Mouse (Mus musculus): ENCODE results near the gene Serinc1. TPM values are rescaled to one million over a fixed set of nuclear protein-coding genes. Genes with fewer than 3 reads are reported as not detected.

Serinc1 gene
- polyA plus RNA-seq, 1 experiment from 2014 or later = 133 TPM

- peak overlapping the region; percentile 97 for H3K27ac ChIP-seq (replicated peaks)
- no peaks in the 10 kb centered on the region for H3K9me3 ChIP-seq (replicated peaks)
- peak overlapping the region; percentile 92 for H3K4me3 ChIP-seq (replicated peaks)
- H3K4me1 ChIP-seq = 0 out of 2 replicates have a peak, but pooled peaks cover 10% of the 10 kb centered on the region
- H3K9ac ChIP-seq = peak overlapping the region; percentile 95
- peaks cover 8% of the 10 kb centered on the region for H3K36me3 ChIP-seq
- no peak; the same call in 1 of the 2 replicates for ATAC-seq (ENCODE audit: insufficient number of reproducible peaks, low FRiP score, low TSS enrichment, low read depth)
- WGBS = 2% methylated on average over 28 of the region's 28 CpGs
- no peaks in the 10 kb centered on the region for H3K27me3 ChIP-seq
- H3K4me2 ChIP-seq (replicated peaks) = peak overlapping the region; percentile 57
These were observed 613 bp downstream of the Serinc1 start for GRCm38 (mm10) chr10:57531616-57532217.

- no peak for ATAC-seq (ENCODE audit: insufficient number of reproducible peaks, low FRiP score, low TSS enrichment, low read depth)
- Histone ChIP-seq H3K27me3 (no peaks in the 10 kb centered on the region), H3K9me3 (replicated peaks) (no peaks in the 10 kb centered on the region), H3K4me2 (replicated peaks) (peak overlapping the region; percentile 57), H3K36me3 (peaks cover 8% of the 10 kb centered on the region), H3K4me3 (replicated peaks) (peak overlapping the region; percentile 92), H3K27ac (replicated peaks) (no peak overlapping the region), H3K4me1 (0 out of 2 replicates have a peak, but pooled peaks cover 10% of the 10 kb centered on the region), H3K9ac (no peak overlapping the region)
- 64% methylated on average over 2 of the region's 2 CpGs for WGBS
These were observed 1.3 kb downstream of the Serinc1 start for GRCm38 (mm10) chr10:57531076-57531475.

- 0 out of 2 replicates have a peak, but pooled peaks cover 7% of the 10 kb centered on the region for H3K9me3 ChIP-seq (replicated peaks)
- no peak for ATAC-seq (ENCODE audit: insufficient number of reproducible peaks, low FRiP score, low TSS enrichment, low read depth)
- WGBS = 87% methylated on average over 5 of the region's 5 CpGs
- no peak overlapping the region for H3K4me2 ChIP-seq (replicated peaks)
- H3K27me3 ChIP-seq = no peaks in the 10 kb centered on the region
- H3K36me3 ChIP-seq = peaks cover 38% of the 10 kb centered on the region
- no peak overlapping the region for H3K27ac ChIP-seq (replicated peaks)
- no peak overlapping the region for H3K4me3 ChIP-seq (replicated peaks)
- H3K4me1 ChIP-seq = 0 out of 2 replicates have a peak, but pooled peaks cover 10% of the 10 kb centered on the region
- H3K9ac ChIP-seq = no peak overlapping the region
These were observed 5.9 kb downstream of the Serinc1 start for GRCm38 (mm10) chr10:57526469-57526868.

DNA sequence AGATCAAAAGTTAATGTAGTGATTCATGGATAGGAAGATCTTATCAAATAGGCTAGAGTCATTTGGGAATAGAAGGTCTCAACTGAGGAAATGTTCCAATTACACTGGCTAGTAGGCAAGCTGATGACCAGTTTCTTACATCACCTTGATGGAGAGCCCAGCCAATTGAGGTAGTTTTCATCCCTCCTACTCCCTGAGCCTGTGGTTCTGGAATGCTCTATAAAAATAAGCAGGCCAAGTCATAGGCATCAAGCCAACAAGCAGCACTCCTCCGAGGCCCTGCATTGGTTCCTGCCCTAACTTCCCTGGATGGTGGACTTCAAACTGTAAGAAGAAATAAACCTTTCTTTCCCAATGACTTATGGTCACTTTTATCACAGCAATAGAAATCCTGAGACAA lies 17.1 kb downstream of the Serinc1 start:
- no peaks in the 10 kb centered on the region for H3K4me1 ChIP-seq
- no peak overlapping the region for H3K27ac ChIP-seq (replicated peaks)
- ATAC-seq (ENCODE audit: insufficient number of reproducible peaks, low FRiP score, low TSS enrichment, low read depth) = no peak
- no peaks in the 10 kb centered on the region for H3K9me3 ChIP-seq (replicated peaks)
- no peak overlapping the region for H3K4me3 ChIP-seq (replicated peaks)
- H3K9ac ChIP-seq = no peak overlapping the region
- H3K27me3 ChIP-seq = no peaks in the 10 kb centered on the region
- peaks cover 64% of the 10 kb centered on the region for H3K36me3 ChIP-seq
- 73% methylated on average over 1 of the region's 1 CpGs for WGBS
- H3K4me2 ChIP-seq (replicated peaks) = no peak overlapping the region

DNA sequence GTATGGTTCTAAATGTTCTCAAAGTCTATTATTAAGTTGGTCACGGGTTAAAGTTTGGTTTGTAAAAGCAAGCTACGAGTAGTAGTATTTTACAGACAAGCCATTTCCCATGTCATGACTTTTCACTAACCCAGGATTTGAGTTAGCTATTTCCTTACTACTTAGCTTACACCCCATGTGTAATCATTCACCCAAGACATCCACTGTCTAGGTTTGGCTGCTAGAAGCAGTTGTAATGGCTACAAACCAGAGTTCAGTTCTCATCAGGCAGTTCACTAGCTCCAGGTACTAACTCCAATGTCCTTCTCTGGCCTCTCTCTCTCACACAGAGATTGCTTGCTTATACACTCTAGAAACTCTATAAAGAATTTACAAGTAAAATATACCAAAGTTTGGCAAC lies 17.7 kb downstream of the Serinc1 start:
- peaks cover 60% of the 10 kb centered on the region for H3K36me3 ChIP-seq
- no peaks in the 10 kb centered on the region for H3K9me3 ChIP-seq (replicated peaks)
- no peak overlapping the region for H3K9ac ChIP-seq
- no peak for ATAC-seq (ENCODE audit: insufficient number of reproducible peaks, low FRiP score, low TSS enrichment, low read depth)
- no peaks in the 10 kb centered on the region for H3K4me1 ChIP-seq
- H3K27ac ChIP-seq (replicated peaks) = no peak overlapping the region
- 95% methylated on average over 2 of the region's 2 CpGs for WGBS
- no peaks in the 10 kb centered on the region for H3K27me3 ChIP-seq
- no peak overlapping the region for H3K4me2 ChIP-seq (replicated peaks)
- H3K4me3 ChIP-seq (replicated peaks) = no peak overlapping the region

GRCm38 (mm10) chr10:57499414-57500156 lies 32.7 kb downstream of the Serinc1 start:
- Histone ChIP-seq H3K27ac (replicated peaks) (no peak overlapping the region), H3K9me3 (replicated peaks) (no peaks in the 10 kb centered on the region), H3K4me3 (replicated peaks) (no peak overlapping the region), H3K4me2 (replicated peaks) (no peak overlapping the region), H3K4me1 (no peaks in the 10 kb centered on the region), H3K9ac (no peak overlapping the region), H3K27me3 (no peaks in the 10 kb centered on the region), H3K36me3 (peaks cover 4% of the 10 kb centered on the region; the same call in 1 of the 2 replicates)
- no peak for ATAC-seq (ENCODE audit: insufficient number of reproducible peaks, low FRiP score, low TSS enrichment, low read depth)
- 56% methylated on average over 9 of the region's 9 CpGs for WGBS

DNA sequence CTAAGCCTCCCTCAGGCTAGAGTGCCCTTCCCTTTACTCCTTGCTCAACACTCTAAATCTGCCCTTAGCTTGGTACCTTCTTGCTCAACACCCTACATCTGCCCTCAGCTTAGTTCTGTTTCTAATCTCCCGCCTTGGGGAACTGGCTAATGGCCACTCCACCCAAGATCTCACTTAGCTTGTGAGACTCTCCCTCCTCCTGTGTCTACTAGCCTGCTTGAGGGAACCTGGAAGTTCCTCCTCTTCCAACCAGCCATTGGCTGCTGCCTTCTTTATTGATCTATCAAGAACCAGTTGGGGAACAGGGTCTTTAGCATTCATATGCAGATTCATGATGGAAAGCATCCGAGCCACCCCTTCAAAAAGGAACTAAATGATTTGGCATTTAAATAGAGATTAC lies 40.3 kb downstream of the Serinc1 start:
- WGBS = 83% methylated on average over 2 of the region's 2 CpGs

GRCm38 (mm10) chr10:57488591-57488990 lies 43.7 kb downstream of the Serinc1 start:
- H3K4me2 ChIP-seq (replicated peaks) = no peak overlapping the region
- peaks cover 9% of the 10 kb centered on the region; the same call in 1 of the 2 replicates for H3K4me1 ChIP-seq
- no peak for ATAC-seq (ENCODE audit: insufficient number of reproducible peaks, low FRiP score, low TSS enrichment, low read depth)
- no peak overlapping the region for H3K9ac ChIP-seq
- H3K27ac ChIP-seq (replicated peaks) = no peak overlapping the region
- H3K9me3 ChIP-seq (replicated peaks) = no peaks in the 10 kb centered on the region
- no peaks in the 10 kb centered on the region for H3K27me3 ChIP-seq
- no peak overlapping the region for H3K4me3 ChIP-seq (replicated peaks)
- H3K36me3 ChIP-seq = peaks cover 3% of the 10 kb centered on the region; the same call in 1 of the 2 replicates

More for the DNA sequence above, 40.3 kb downstream of the Serinc1 start:
- Histone ChIP-seq H3K4me2 (replicated peaks) (no peak overlapping the region), H3K9ac (no peak overlapping the region), H3K9me3 (replicated peaks) (no peaks in the 10 kb centered on the region), H3K27ac (replicated peaks) (no peak overlapping the region), H3K4me1 (peaks cover 9% of the 10 kb centered on the region; the same call in 1 of the 2 replicates), H3K4me3 (replicated peaks) (no peak overlapping the region), H3K27me3 (no peaks in the 10 kb centered on the region), H3K36me3 (peaks cover 7% of the 10 kb centered on the region)
- ATAC-seq (ENCODE audit: insufficient number of reproducible peaks, low FRiP score, low TSS enrichment, low read depth) = no peak

DNA sequence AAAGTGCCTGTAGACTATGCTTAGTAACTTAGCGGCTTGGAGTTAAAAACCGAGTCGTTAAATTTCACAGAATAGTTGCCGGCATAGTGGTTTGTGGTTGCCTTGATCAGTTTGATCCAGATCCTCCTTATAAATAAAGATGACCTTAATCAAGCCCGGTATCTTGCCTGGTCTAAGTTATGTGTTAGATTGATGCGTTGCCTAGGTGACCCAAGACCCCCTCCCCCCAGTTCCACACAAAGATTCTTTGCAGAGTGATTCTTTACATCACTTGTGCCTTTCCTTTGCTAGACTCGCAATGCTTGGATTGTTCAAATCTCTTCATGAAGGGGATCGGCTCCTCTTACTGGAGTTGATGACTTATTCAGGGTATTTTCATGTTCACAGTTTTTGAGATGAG lies 45.1 kb downstream of the Serinc1 start:
- 1% methylated on average over 8 of the region's 8 CpGs for WGBS

DNA sequence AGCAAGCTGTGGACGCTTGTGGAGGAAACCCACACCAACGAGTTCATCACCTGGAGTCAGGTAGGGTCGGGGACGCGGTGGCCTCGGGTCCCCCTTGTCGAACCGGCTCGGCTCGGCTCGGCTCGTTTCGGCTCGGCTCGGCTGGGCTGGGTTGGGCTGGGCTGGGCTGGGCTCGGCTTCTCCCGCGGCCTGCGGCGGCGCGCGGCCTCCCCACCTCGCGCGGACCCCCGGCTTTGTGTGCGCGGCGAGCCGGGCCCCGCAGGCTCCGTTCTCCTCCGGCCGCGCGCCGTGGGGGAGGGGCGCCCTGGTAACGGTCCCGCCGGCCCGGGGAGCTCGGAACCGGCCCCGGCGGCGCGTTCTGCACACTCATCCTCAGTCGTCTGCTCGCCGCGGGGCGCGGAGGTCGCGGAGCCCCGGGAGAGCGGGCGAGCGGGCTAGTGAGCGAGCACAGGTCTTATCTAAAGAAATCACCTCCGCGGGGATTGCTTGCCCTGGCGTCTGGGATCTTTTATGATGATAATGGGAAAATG lies 45.7 kb downstream of the Serinc1 start:
- H3K27me3 ChIP-seq = no peaks in the 10 kb centered on the region
- peak overlapping the region; percentile 97 for H3K9ac ChIP-seq
- peak overlapping the region; percentile 97 for H3K27ac ChIP-seq (replicated peaks)
- H3K9me3 ChIP-seq (replicated peaks) = no peaks in the 10 kb centered on the region
- H3K4me2 ChIP-seq (replicated peaks) = peak overlapping the region; percentile 52
- peaks cover 9% of the 10 kb centered on the region; the same call in 1 of the 2 replicates for H3K4me1 ChIP-seq
- no peaks in the 10 kb centered on the region for H3K36me3 ChIP-seq
- peak; percentile 86 for ATAC-seq (ENCODE audit: insufficient number of reproducible peaks, low FRiP score, low TSS enrichment, low read depth)
- under 1% methylated on average over 64 of the region's 65 CpGs for whole genome bisulfite sequencing
- H3K4me3 ChIP-seq (replicated peaks) = peak overlapping the region; percentile 89

More for the DNA sequence above, 45.1 kb downstream of the Serinc1 start:
- ATAC-seq (ENCODE audit: insufficient number of reproducible peaks, low FRiP score, low TSS enrichment, low read depth) = no peak
- no peaks in the 10 kb centered on the region for H3K27me3 ChIP-seq
- H3K9me3 ChIP-seq (replicated peaks) = no peaks in the 10 kb centered on the region
- H3K27ac ChIP-seq (replicated peaks) = no peak overlapping the region
- H3K4me3 ChIP-seq (replicated peaks) = peak overlapping the region; percentile 89
- H3K4me2 ChIP-seq (replicated peaks) = peak overlapping the region; percentile 52
- H3K9ac ChIP-seq = peak overlapping the region; percentile 97; the same call in 1 of the 2 replicates
- peaks cover 9% of the 10 kb centered on the region; the same call in 1 of the 2 replicates for H3K4me1 ChIP-seq
- no peaks in the 10 kb centered on the region for H3K36me3 ChIP-seq

- WGBS = under 1% methylated on average over 52 of the region's 52 CpGs
These were observed 46.3 kb downstream of the Serinc1 start, which contains the start of gene Hsf2 for GRCm38 (mm10) chr10:57485908-57486541. Gene Hsf2 (plus strand): TSS chr10:57486385.

More at GRCm38 (mm10) chr10:57485908-57486541, 46.3 kb downstream of the Serinc1 start, which contains the start of gene Hsf2:
- Histone ChIP-seq H3K4me2 (replicated peaks) (peak within 1 kb of the TSS; percentile 52), H3K36me3 (no peaks in the 10 kb centered on the region), H3K27ac (replicated peaks) (peak within 1 kb of the TSS; percentile 97), H3K4me1 (peaks cover 9% of the 10 kb centered on the region; the same call in 1 of the 2 replicates), H3K9ac (peak within 1 kb of the TSS; percentile 97), H3K27me3 (no peaks in the 10 kb centered on the region), H3K4me3 (replicated peaks) (peak within 1 kb of the TSS; percentile 89), H3K9me3 (replicated peaks) (no peaks in the 10 kb centered on the region)
- ATAC-seq (ENCODE audit: insufficient number of reproducible peaks, low FRiP score, low TSS enrichment, low read depth) = peak; percentile 100
